Mouse (Mus musculus) G1E (cell line): ENCODE data around the gene Olfr164. TPM values are rescaled to one million over a fixed set of nuclear protein-coding genes. Genes with fewer than 3 reads are reported as not detected.

Source experiments
- ATAC-seq: 2 replicates; pipeline ENCODE4 v1.8.0; 2016; ENCODE audit warnings: mild to moderate bottlenecking; ENCODE audit not compliant: insufficient number of reproducible peaks, poor library complexity, low FRiP score, severe bottlenecking; ENCODE audit errors: extremely low read depth
- DNase-seq: peaks from one replicate; pipeline ENCODE4 v3.0.0; 2012; ENCODE audit warnings: low spot score
- H3K27me3 ChIP-seq: 2 replicates; pipeline ENCODE4 v1.6.1; 2012; ENCODE audit warnings: mild to moderate bottlenecking, low read length, inconsistent platforms; ENCODE audit not compliant: insufficient read depth
- H3K36me3 ChIP-seq: replicated peaks from 2 replicates; pipeline ENCODE3; 2012; ENCODE audit warnings: mild to moderate bottlenecking, inconsistent platforms
- H3K4me1 ChIP-seq: 2 replicates; pipeline ENCODE4 v1.6.1; 2012; ENCODE audit warnings: low read depth, low read length, inconsistent platforms, mixed read lengths; ENCODE audit not compliant: insufficient read depth
- H3K4me3 ChIP-seq: 2 replicates; pipeline ENCODE4 v1.5.1; 2012; ENCODE audit warnings: low read depth, mild to moderate bottlenecking, inconsistent platforms, low read length, moderate library complexity, mixed read lengths
- H3K9me3 ChIP-seq: replicated peaks from 2 replicates; pipeline ENCODE4 v1.6.1; 2012; ENCODE audit warnings: inconsistent platforms
- CTCF ChIP-seq: IDR thresholded peaks from 2 replicates; pipeline ENCODE4 v1.5.1; 2012; ENCODE audit warnings: low read depth, low read length, inconsistent platforms, mixed read lengths
- GATA1 ChIP-seq: IDR thresholded peaks from 2 replicates; pipeline ENCODE4 v1.6.1; 2012; ENCODE audit warnings: borderline replicate concordance, low read length, inconsistent platforms, mixed read lengths
- GATA2 ChIP-seq: IDR thresholded peaks from 2 replicates; pipeline ENCODE4 v1.6.1; 2012; ENCODE audit warnings: low read depth, low read length, inconsistent platforms, borderline replicate concordance
- POLR2AphosphoS5 ChIP-seq: IDR thresholded peaks from 2 replicates; pipeline ENCODE4 v1.6.1; 2012; ENCODE audit warnings: low read depth, low read length, inconsistent platforms; ENCODE audit not compliant: insufficient replicate concordance
- TAL1 ChIP-seq: conservative IDR thresholded peaks from 2 replicates; pipeline ENCODE4 v1.6.1; 2012; ENCODE audit warnings: low read depth, low read length, inconsistent platforms, mixed read lengths
- polyA plus RNA-seq: library from polyadenylated mRNA; stranded (reverse); fragments of >175 nt; gene quantifications from 2 replicates; pipeline ENCODE4 v1.2.3, GENCODE M21; 2012
- total RNA-seq, 2 experiments: library from RNA; stranded (forward) in 1 of 2; stranded (reverse) in 1 of 2; fragments of 200-1000 nt in 1 of 2; fragments of >200 nt in 1 of 2; fragmentation: Nextera tagmentation in 1 of 2; gene quantifications; 2 replicates each; pipeline ENCODE4 v1.2.3; 2014 to 2017

The Olfr164 gene
- total and polyA plus RNA-seq, 3 experiments, result 0.05 TPM; not detected in 2

- Histone ChIP-seq H3K4me1 (no peaks in the 10 kb centered on the region), H3K4me3 (no peak overlapping the region), H3K9me3 (no peaks in the 10 kb centered on the region), H3K36me3 (no peaks in the 10 kb centered on the region), H3K27me3 (no peaks in the 10 kb centered on the region; the same call in 1 of the 2 replicates)
- DNase-seq, result no peak
- TF ChIP-seq GATA1, result no peak
- no peak for TF ChIP-seq CTCF
- no peak for TF ChIP-seq GATA2
- TF ChIP-seq TAL1, result no peak
- TF ChIP-seq POLR2AphosphoS5, result no peak
- ATAC-seq, result no peak
Observed at GRCm38 (mm10) chr16:19240792-19241538, 72.9 kb downstream of the Olfr164 start.

GRCm38 (mm10) chr16:19236719-19237118 is 77.1 kb downstream of the Olfr164 start:
- H3K4me1 ChIP-seq, result no peaks in the 10 kb centered on the region
- H3K9me3 ChIP-seq, result no peaks in the 10 kb centered on the region
- H3K4me3 ChIP-seq, result no peak overlapping the region
- TF ChIP-seq POLR2AphosphoS5 (no peak), TAL1 (no peak)
- no peak for ATAC-seq
- H3K27me3 ChIP-seq, result no peaks in the 10 kb centered on the region; the same call in 1 of the 2 replicates
- no peaks in the 10 kb centered on the region for H3K36me3 ChIP-seq
- DNase-seq, result no peak

Other genes starting within 250 kb of the Olfr164 start
- gene Olfr165, start 109.1 kb upstream of the Olfr164 start, total RNA-seq (2014; fragmentation: Nextera tagmentation), result not detected in 2 replicates
- gene Olfr165, start 109.1 kb upstream of the Olfr164 start, total RNA-seq (2017), result 0.12 TPM in 1 of 2 replicates, not detected in the other
- not detected in 2 replicates for gene Olfr165, start 109.1 kb upstream of the Olfr164 start, polyA plus RNA-seq
- not detected in 2 replicates for gene Olfr166, start 169.6 kb upstream of the Olfr164 start, total RNA-seq (2014; fragmentation: Nextera tagmentation)
- 0.06 and 0.11 TPM in 2 replicates for gene Olfr166, start 169.6 kb upstream of the Olfr164 start, total RNA-seq (2017)
- not detected in 2 replicates for gene Olfr166, start 169.6 kb upstream of the Olfr164 start, polyA plus RNA-seq
- not detected in 2 replicates for gene Olfr167, start 208.2 kb upstream of the Olfr164 start, total RNA-seq (2014; fragmentation: Nextera tagmentation)
- 0.11 and 0.17 TPM in 2 replicates for gene Olfr167, start 208.2 kb upstream of the Olfr164 start, total RNA-seq (2017)
- not detected in 2 replicates for gene Olfr167, start 208.2 kb upstream of the Olfr164 start, polyA plus RNA-seq
- gene Olfr168, start 221.5 kb upstream of the Olfr164 start, total RNA-seq (2014; fragmentation: Nextera tagmentation), result not detected in 2 replicates
- gene Olfr168, start 221.5 kb upstream of the Olfr164 start, total RNA-seq (2017), result 0.52 TPM in 1 of 2 replicates, not detected in the other
- not detected in 2 replicates for gene Olfr168, start 221.5 kb upstream of the Olfr164 start, polyA plus RNA-seq